Mouse (Mus musculus) liver, embryonic 12.5 days (tissue): ENCODE data around the gene Map2k1. TPM values are rescaled to one million over a fixed set of nuclear protein-coding genes. Genes with fewer than 3 reads are reported as not detected.

Experiments used
- ATAC-seq: fragments of 200-750 bp; cut with Nextera tagmentation; 2 replicates; pipeline ENCODE4 v1.8.0; 2017; ENCODE audit warnings: moderate number of reproducible peaks, mild to moderate bottlenecking, moderate library complexity
- H3K27ac ChIP-seq: fragments of 300-500 bp; sonication (generic); 2 replicates; pipeline ENCODE4 v1.5.1; 2016; ENCODE audit warnings: mild to moderate bottlenecking
- H3K27me3 ChIP-seq: fragments of 300-500 bp; sonication (generic); replicated peaks from 2 replicates; pipeline ENCODE4 v1.6.1; 2016; ENCODE audit warnings: mild to moderate bottlenecking, moderate library complexity
- H3K36me3 ChIP-seq: fragments of 300-500 bp; sonication (generic); 2 replicates; pipeline ENCODE4 v1.6.1; 2016; ENCODE audit warnings: mild to moderate bottlenecking, moderate library complexity
- H3K4me1 ChIP-seq: fragments of 300-500 bp; sonication (generic); 2 replicates; pipeline ENCODE4 v1.6.1; 2016
- H3K4me2 ChIP-seq: fragments of 300-500 bp; sonication (generic); 2 replicates; pipeline ENCODE4 v1.6.1; 2016; ENCODE audit warnings: mild to moderate bottlenecking, moderate library complexity
- H3K4me3 ChIP-seq: fragments of 300-500 bp; sonication (generic); 2 replicates; pipeline ENCODE4 v1.5.1; 2016; ENCODE audit warnings: mild to moderate bottlenecking, moderate library complexity
- H3K9ac ChIP-seq: fragments of 300-500 bp; sonication (generic); 2 replicates; pipeline ENCODE4 v1.6.1; 2016; ENCODE audit warnings: mild to moderate bottlenecking, moderate library complexity
- H3K9me3 ChIP-seq: fragments of 300-500 bp; sonication (generic); replicated peaks from 2 replicates; pipeline ENCODE4 v1.6.1; 2016; ENCODE audit warnings: mild to moderate bottlenecking, moderate library complexity
- WGBS: fragments of 180-500 bp; shearing (Covaris S2); methylation state at CpG from one replicate; pipeline ENCODE4 v1.1.7; 2016; ENCODE audit not compliant: insufficient replicate concordance; 5-methylcytosine and 5-hydroxymethylcytosine counted together
- polyA plus RNA-seq: library from polyadenylated mRNA; unstranded; fragments of >200 nt; fragmentation: Nextera tagmentation; extraction: Ambion mirVana; gene quantifications from 2 replicates; pipeline ENCODE4 v1.2.1, GENCODE M21; 2016

The Map2k1 gene
- polyA plus RNA-seq, 1 experiment from 2014 or later, result 43.8 TPM

DNA sequence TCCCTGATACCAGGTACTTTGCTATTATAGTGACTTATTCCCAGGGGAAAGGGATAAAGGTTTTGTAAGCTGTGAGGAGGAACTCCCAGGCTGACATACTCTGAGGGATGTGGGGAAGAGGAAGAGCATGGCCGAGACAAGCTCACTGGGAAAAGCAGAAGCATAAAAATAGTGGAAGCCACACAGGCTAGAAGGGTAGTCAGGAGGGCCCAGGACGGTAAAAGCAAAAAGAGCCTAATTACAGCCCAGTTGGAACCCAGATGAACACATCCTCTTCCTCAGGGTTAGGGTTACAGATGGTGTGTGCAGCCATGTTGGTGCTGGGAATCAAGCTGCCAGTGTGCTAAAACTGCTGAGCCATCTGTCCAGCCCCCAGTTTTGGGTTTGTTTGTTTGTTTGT, 31.3 kb downstream of the Map2k1 start:
- Histone ChIP-seq H3K27ac (no peak overlapping the region), H3K9ac (no peak overlapping the region), H3K27me3 (no peaks in the 10 kb centered on the region), H3K4me1 (peaks cover 16% of the 10 kb centered on the region; the same call in 1 of the 2 replicates), H3K4me3 (no peak overlapping the region), H3K4me2 (no peak overlapping the region), H3K9me3 (no peaks in the 10 kb centered on the region), H3K36me3 (no peaks in the 10 kb centered on the region)
- no peak for ATAC-seq
- 30% methylated on average over 2 of the region's 2 CpGs for WGBS

DNA sequence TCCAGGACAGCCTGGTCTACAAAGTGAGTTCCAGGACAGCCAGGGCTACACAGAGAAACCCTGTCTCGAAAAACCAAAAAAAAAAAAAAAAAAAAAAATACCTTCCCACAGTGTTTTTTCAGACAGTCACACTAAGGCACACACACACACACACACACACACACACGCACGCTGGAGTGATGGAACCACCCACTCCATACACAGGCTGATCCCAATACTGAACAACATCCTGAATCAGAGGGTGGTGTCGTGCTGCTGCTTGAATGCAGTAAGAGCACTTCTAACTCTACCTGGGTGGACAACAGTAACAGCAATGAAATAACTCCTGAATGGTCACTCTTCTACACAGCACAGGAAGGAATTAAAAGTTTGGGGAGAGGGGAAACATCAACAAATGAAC, 32.0 kb downstream of the Map2k1 start:
- H3K27ac ChIP-seq, result no peak overlapping the region
- no peak overlapping the region for H3K4me3 ChIP-seq
- H3K4me2 ChIP-seq, result no peak overlapping the region
- H3K9me3 ChIP-seq, result no peaks in the 10 kb centered on the region
- no peak for ATAC-seq
- no peaks in the 10 kb centered on the region for H3K36me3 ChIP-seq
- H3K9ac ChIP-seq, result no peak overlapping the region
- peaks cover 16% of the 10 kb centered on the region; the same call in 1 of the 2 replicates for H3K4me1 ChIP-seq
- 64% methylated on average over 4 of the region's 4 CpGs for WGBS
- H3K27me3 ChIP-seq, result no peaks in the 10 kb centered on the region

DNA sequence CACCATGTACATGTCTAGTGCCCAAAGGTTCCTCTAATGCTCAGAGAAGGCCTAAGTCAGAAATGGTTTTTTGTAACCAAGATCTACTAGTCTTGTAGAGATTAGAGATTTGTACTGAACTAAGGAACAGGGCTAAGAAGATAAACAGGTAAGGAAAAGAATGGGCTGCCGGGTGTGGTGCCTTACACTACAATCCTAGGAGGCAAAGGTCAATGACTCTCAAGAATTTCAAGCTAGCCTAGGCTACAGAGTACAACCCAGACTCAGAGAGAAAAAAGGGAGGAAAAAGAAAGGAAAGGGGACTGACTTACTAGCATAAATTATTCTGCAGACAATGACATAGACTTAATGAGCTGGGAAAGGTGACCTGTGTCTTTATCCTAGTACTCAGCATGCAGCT, 32.8 kb downstream of the Map2k1 start:
- Histone ChIP-seq H3K27me3 (no peaks in the 10 kb centered on the region), H3K4me3 (no peak overlapping the region), H3K4me2 (no peak overlapping the region), H3K9me3 (no peaks in the 10 kb centered on the region), H3K9ac (no peak overlapping the region), H3K4me1 (peaks cover 16% of the 10 kb centered on the region; the same call in 1 of the 2 replicates), H3K36me3 (no peaks in the 10 kb centered on the region), H3K27ac (no peak overlapping the region)
- 54% methylated on average over 1 of the region's 1 CpGs for WGBS
- no peak for ATAC-seq

DNA sequence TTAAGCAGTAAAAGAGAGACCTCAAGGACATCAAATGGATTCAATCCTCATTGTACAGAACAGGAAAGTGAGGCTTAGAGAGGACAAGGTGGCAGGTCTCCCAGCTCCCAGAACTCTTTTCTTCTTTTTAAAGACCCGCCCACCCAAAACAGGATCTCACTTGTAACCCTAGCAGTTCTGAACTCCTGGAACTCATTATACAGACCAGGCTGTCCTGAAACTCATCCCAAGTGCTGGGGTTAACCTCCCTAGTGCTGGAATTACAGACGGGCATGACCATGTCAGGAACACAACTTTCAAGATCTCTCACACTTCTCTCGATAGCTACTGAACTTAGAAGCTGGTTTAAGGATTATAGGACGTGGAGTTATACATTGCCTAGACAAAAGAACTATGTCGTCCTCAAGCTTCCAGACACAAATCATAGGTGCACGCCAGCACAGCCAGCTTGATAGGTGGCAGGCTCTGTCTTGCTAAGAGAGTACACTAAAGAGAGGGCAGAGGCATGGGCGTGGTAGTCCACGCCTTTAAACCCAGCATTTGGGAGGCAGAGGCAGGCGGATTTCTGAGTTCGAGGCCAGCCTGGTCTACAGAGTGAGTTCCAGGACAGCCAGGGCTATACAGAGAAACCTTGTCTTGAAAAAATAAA, 33.5 kb downstream of the Map2k1 start:
- Histone ChIP-seq H3K4me3 (no peak overlapping the region), H3K9ac (no peak overlapping the region), H3K4me2 (no peak overlapping the region), H3K27me3 (no peaks in the 10 kb centered on the region), H3K9me3 (no peaks in the 10 kb centered on the region), H3K27ac (no peak overlapping the region), H3K36me3 (no peaks in the 10 kb centered on the region), H3K4me1 (peaks cover 16% of the 10 kb centered on the region; the same call in 1 of the 2 replicates)
- WGBS, result 76% methylated on average over 10 of the region's 10 CpGs
- no peak for ATAC-seq

DNA sequence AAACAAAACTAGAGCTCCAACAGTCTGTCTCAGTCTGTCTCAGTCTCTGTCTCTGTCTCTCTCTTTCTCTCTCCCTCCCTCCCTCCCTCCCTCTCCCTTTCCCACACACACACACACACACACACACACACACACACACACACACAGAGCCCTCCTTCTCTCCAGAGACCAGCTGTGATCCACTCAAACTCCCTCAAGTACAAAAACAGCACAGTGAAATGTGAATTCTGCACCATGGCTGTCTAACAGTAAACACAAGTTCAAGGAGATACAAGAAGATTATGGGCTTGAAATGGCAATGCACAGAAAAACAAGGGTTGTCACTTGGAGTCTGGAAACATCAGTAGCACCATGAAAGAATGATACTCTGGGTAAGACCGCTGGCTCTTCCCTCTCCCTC, 34.1 kb downstream of the Map2k1 start:
- Histone ChIP-seq H3K9me3 (no peaks in the 10 kb centered on the region), H3K4me3 (no peak overlapping the region), H3K4me1 (peaks cover 16% of the 10 kb centered on the region; the same call in 1 of the 2 replicates), H3K27ac (no peak overlapping the region), H3K36me3 (peaks cover 3% of the 10 kb centered on the region; the same call in 1 of the 2 replicates), H3K27me3 (no peaks in the 10 kb centered on the region), H3K9ac (no peak overlapping the region), H3K4me2 (no peak overlapping the region)
- WGBS, result 73% methylated on average over 1 of the region's 1 CpGs
- no peak for ATAC-seq

DNA sequence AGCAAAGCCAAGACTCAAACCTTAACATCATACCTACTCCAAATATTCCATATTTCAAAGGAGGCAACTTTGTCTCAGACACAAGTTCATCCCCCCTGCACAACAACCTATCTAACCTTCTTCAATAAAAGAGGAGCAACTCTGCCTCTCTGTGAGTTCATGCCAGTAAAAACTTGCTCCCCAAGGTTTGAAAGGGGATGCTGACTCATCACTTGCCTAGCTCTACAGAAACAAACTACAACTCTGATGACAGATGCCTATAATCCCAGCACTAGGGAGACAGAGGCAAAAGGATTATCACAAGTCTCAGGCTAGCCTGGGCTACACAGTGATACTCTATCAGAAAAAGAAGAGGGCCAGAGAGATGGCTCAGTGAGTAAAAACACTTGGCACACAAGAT, 35.5 kb downstream of the Map2k1 start:
- H3K27me3 ChIP-seq, result no peaks in the 10 kb centered on the region
- no peak overlapping the region for H3K4me3 ChIP-seq
- ATAC-seq, result no peak

DNA sequence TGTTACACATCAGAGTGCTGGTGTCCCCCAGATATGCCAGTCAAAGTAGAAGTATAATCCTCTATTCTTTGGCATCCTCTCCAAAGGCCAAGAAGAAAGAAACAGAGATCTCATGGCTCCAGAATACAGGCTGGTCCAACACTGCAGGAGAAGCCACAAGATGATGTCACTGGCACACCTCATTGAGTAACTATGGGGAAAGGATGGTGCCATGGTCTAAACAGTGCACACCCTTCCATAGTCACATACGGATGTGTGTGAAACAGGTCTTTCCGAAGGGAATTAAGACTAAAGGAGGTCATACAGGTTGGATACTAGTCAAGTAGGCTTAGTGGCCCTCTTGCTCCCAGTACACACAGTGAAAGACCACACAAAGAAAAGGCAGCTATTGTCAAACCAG, 36.8 kb downstream of the Map2k1 start:
- Histone ChIP-seq H3K9me3 (no peaks in the 10 kb centered on the region), H3K4me3 (no peak overlapping the region), H3K9ac (no peak overlapping the region), H3K4me1 (peaks cover 9% of the 10 kb centered on the region; the same call in 1 of the 2 replicates), H3K36me3 (peaks cover 21% of the 10 kb centered on the region), H3K4me2 (no peak overlapping the region), H3K27me3 (no peaks in the 10 kb centered on the region), H3K27ac (no peak overlapping the region)
- ATAC-seq, result no peak
- WGBS, result 82% methylated on average over 2 of the region's 2 CpGs

More for the DNA sequence above, 35.5 kb downstream of the Map2k1 start:
- H3K4me1 ChIP-seq, result peaks cover 16% of the 10 kb centered on the region; the same call in 1 of the 2 replicates
- H3K27ac ChIP-seq, result no peak overlapping the region
- no peak overlapping the region for H3K4me2 ChIP-seq
- H3K9me3 ChIP-seq, result no peaks in the 10 kb centered on the region
- peaks cover 11% of the 10 kb centered on the region; the same call in 1 of the 2 replicates for H3K36me3 ChIP-seq
- no peak overlapping the region for H3K9ac ChIP-seq

DNA sequence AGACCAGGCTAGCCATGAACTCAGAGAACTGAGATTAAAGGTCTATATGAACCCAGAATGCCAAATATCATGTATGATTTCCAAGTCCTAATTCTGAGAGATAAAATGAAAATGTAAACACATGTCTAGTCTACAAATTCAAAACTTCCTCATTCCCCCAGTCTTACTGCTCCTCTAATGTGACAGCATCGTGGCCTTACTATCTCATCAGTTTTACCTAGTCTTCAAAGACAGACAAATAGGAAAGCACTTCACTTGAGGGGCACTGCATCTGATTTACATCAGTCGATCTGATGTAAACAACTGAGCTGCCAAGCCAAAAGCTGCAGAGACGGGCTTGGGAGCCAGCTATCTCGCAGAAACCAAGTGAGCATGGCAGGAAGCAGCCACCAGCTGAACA, 37.3 kb downstream of the Map2k1 start:
- Histone ChIP-seq H3K4me1 (peaks cover 9% of the 10 kb centered on the region; the same call in 1 of the 2 replicates), H3K9me3 (no peaks in the 10 kb centered on the region), H3K36me3 (peaks cover 26% of the 10 kb centered on the region), H3K27me3 (no peaks in the 10 kb centered on the region), H3K4me3 (no peak overlapping the region), H3K27ac (no peak overlapping the region), H3K4me2 (no peak overlapping the region), H3K9ac (no peak overlapping the region)
- ATAC-seq, result no peak
- WGBS, result 34% methylated on average over 4 of the region's 4 CpGs

DNA sequence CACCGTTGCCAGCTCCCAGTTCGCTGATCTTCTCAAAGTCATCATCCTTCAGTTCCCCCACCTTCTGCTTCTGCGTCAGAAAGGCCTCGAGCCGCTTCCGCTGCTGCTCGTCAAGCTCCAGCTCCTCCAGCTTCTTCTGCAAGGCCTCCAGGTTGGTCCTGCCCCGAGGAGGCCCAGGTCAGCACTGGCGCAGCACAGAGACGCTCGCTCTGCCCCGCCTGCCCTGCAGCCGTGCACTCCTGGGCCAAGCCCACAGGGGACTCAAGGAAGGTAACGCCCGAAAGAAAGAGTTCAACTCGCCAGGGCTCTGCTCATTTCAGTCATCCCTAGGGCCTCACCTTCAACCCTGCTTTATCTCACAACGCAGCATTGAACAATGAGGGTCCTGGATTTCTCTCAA, 39.0 kb downstream of the Map2k1 start:
- Histone ChIP-seq H3K27me3 (no peaks in the 10 kb centered on the region), H3K4me1 (0 out of 2 replicates have a peak, but pooled peaks cover 4% of the 10 kb centered on the region), H3K9me3 (no peaks in the 10 kb centered on the region), H3K4me3 (no peak overlapping the region), H3K27ac (no peak overlapping the region), H3K9ac (no peak overlapping the region), H3K36me3 (peaks cover 40% of the 10 kb centered on the region), H3K4me2 (no peak overlapping the region)
- WGBS, result 82% methylated on average over 17 of the region's 17 CpGs
- no peak for ATAC-seq

DNA sequence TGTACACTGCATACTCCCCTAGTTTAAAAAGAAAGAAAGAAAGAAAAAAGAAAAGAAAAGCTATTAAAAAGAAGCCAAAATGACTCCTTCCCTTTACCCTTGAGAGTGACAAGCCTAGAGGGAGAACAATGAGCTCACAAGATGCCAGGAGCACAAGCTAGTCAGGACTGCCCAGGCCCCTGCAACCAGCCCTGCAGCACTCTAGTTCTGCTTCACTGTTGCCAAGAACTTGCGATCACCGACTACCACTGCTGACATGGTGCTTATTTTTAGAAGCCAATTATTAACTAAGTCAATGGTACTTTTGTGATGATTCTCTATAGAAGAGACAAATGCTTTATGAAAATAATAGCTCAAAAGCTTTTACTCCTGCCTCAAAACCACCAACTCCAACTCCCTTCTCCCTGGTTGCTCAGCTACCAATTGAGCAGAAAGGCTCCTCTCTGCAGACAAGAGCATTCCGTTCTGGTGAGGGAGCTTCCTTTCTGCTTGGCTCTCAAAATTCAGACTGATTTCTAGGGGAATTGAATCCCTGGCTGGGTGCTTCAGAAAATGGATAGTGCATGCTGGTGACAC, 45.8 kb downstream of the Map2k1 start:
- peaks cover 73% of the 10 kb centered on the region for H3K36me3 ChIP-seq
- no peak overlapping the region for H3K9ac ChIP-seq
- no peak for ATAC-seq
- H3K4me1 ChIP-seq, result no peaks in the 10 kb centered on the region
- H3K9me3 ChIP-seq, result no peaks in the 10 kb centered on the region
- 81% methylated on average over 3 of the region's 3 CpGs for WGBS
- H3K4me3 ChIP-seq, result no peak overlapping the region
- H3K27me3 ChIP-seq, result no peaks in the 10 kb centered on the region
- no peak overlapping the region for H3K4me2 ChIP-seq
- no peak overlapping the region for H3K27ac ChIP-seq

DNA sequence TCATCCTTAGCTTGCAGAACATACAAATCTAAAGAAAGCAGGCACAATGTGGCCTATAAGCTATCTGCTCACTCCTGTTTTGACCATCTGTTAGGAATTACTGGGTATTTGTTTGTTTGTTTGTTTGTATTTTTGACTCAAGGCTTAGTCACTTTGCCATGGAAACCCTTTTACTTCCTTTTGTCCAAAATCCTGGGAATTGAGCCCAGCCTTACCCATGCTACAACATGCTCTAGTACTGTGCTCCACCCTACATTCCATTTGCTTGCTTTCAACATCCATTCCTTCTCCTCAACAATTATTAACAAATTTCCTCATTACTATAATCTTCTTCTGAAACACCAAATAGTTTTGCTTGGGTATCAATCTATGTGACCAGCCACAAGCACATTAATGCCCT, 50.6 kb downstream of the Map2k1 start:
- H3K27ac ChIP-seq, result no peak overlapping the region

DNA sequence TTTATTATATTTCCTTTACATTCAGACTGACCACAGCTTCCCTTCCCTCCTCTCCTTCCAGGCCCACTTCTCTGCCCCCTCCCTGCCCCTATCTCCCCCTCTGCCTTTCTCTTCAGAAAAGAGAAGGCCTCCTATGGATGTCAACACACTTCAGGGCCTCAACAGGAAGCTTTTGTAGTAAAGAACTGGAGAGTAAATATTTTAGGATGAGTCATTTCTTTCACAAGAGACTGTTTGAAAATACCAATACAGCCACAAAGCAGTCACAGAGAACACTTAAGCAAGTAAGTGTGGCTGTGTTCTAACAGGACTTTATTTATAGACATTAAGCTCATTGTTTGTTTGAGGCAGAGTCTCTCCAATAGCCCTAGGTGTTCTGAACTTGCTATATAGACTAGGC, 51.1 kb downstream of the Map2k1 start:
- H3K9me3 ChIP-seq, result no peaks in the 10 kb centered on the region
- H3K27me3 ChIP-seq, result no peaks in the 10 kb centered on the region
- no peaks in the 10 kb centered on the region for H3K4me1 ChIP-seq
- peaks cover 51% of the 10 kb centered on the region for H3K36me3 ChIP-seq
- no peak overlapping the region for H3K9ac ChIP-seq
- H3K4me2 ChIP-seq, result no peak overlapping the region
- no peak overlapping the region for H3K4me3 ChIP-seq
- no peak overlapping the region for H3K27ac ChIP-seq
- ATAC-seq, result no peak

More for the DNA sequence above, 50.6 kb downstream of the Map2k1 start:
- no peak overlapping the region for H3K4me2 ChIP-seq
- no peaks in the 10 kb centered on the region for H3K27me3 ChIP-seq
- ATAC-seq, result no peak
- H3K36me3 ChIP-seq, result peaks cover 56% of the 10 kb centered on the region
- no peak overlapping the region for H3K4me3 ChIP-seq
- H3K9ac ChIP-seq, result no peak overlapping the region
- no peaks in the 10 kb centered on the region for H3K4me1 ChIP-seq
- no peaks in the 10 kb centered on the region for H3K9me3 ChIP-seq

DNA sequence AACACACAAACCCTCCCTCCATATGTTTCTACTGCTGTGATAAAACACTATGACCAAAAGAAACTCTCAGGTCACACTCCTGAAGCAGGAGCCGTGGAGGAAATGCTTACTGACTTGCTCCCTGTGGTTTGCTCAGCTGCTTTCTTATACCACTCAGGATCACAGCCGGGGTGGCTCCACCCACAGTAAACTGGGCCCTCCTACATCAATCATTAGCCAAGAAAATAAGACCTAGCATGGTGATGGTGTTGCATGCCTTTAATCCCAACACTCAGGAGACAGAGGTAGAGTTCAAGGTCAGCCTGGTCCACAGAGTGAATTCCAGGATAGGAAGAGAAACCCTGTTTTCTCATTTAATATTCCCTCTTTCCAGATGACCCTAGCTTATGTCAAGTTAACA, 53.5 kb downstream of the Map2k1 start:
- no peak for ATAC-seq
- Histone ChIP-seq H3K4me1 (peaks cover 4% of the 10 kb centered on the region; the same call in 1 of the 2 replicates), H3K9ac (no peak overlapping the region), H3K27me3 (no peaks in the 10 kb centered on the region), H3K4me2 (no peak overlapping the region), H3K36me3 (peaks cover 49% of the 10 kb centered on the region), H3K9me3 (no peaks in the 10 kb centered on the region), H3K4me3 (no peak overlapping the region), H3K27ac (no peak overlapping the region)
- WGBS, result 57% methylated on average over 2 of the region's 2 CpGs
